Mouse (Mus musculus) skeletal muscle tissue, postnatal 0 days (tissue): ENCODE measurements around the gene Sh3bp1. TPM values are rescaled to one million over a fixed set of nuclear protein-coding genes. Genes with fewer than 3 reads are reported as not detected.

Experiments
- microRNA-seq, 2 experiments: library from miRNA; unstranded; fragments of <30 nt; microRNA quantifications; one replicate each; pipeline ENCODE4; 2016
- polyA plus RNA-seq: library from polyadenylated mRNA; unstranded; fragments of >200 nt; fragmentation: Nextera tagmentation; extraction: Ambion mirVana; gene quantifications from 2 replicates; pipeline ENCODE4 v1.2.1, GENCODE M21; 2015

Sh3bp1 gene
- polyA plus RNA-seq, result 8.8 and 10.3 TPM in 2 replicates

GRCm38 (mm10) chr15:78899740-78900584, at the start of gene Sh3bp1:
Sh3bp1 (plus strand) TSS chr15:78899768.

GRCm38 (mm10) chr15:78855303-78855965, 44.1 kb upstream of the Sh3bp1 start, which contains the start of gene Lgals2:
Lgals2 (minus strand) TSS chr15:78855529.

GRCm38 (mm10) chr15:78876991-78877809, 22.4 kb upstream of the Sh3bp1 start, which contains the start of gene Gga1:
Gga1 (plus strand) TSS chr15:78877190.

GRCm38 (mm10) chr15:78899409-78899739, 194 bp upstream of the Sh3bp1 start, which contains the start of gene Gm49510:
Gm49510 (plus strand) TSS chr15:78899667.

GRCm38 (mm10) chr15:78913632-78914090, 14.1 kb downstream of the Sh3bp1 start, which contains the start of gene Pdxp:
Pdxp (plus strand) TSS chr15:78913919.

GRCm38 (mm10) chr15:78926021-78926919, 26.7 kb downstream of the Sh3bp1 start, which contains the start of gene Lgals1:
Lgals1 (plus strand) TSS chr15:78926725.

GRCm38 (mm10) chr15:78934784-78935320, 35.3 kb downstream of the Sh3bp1 start, which contains the start of gene Nol12:
Nol12 (plus strand) TSS chr15:78934933.

GRCm38 (mm10) chr15:78947657-78948056, 48.1 kb downstream of the Sh3bp1 start, which contains the start of gene Triobp:
Triobp (plus strand) TSS chr15:78947724.

Small RNA genes lying within 50 kb of the gene (microRNA-seq; reads per million reads assigned to microRNA genes)
- 0.21 to 0.51 reads per million in 2 experiments for gene Mir6955

Other genes with a start within 250 kb of the Sh3bp1 start
- 0.03 and 0.17 TPM in 2 replicates for gene Elfn2, start 181.0 kb upstream of the Sh3bp1 start, polyA plus RNA-seq
- gene Mfng, start 126.3 kb upstream of the Sh3bp1 start, polyA plus RNA-seq, result 10.2 and 21.9 TPM in 2 replicates
- gene Card10, start 96.7 kb upstream of the Sh3bp1 start, polyA plus RNA-seq, result 2.7 and 3.5 TPM in 2 replicates
- gene Cdc42ep1, start 57.1 kb upstream of the Sh3bp1 start, polyA plus RNA-seq, result 26.5 and 33.4 TPM in 2 replicates
- gene Lgals2, start 44.2 kb upstream of the Sh3bp1 start, polyA plus RNA-seq, result not detected in 2 replicates
- gene Gga1, start 22.6 kb upstream of the Sh3bp1 start, polyA plus RNA-seq, result 29.6 and 33.1 TPM in 2 replicates
- gene Gm49510, start 101 bp upstream of the Sh3bp1 start, polyA plus RNA-seq, result not detected in 2 replicates
- 13.7 and 14.5 TPM in 2 replicates for gene Pdxp, start 14.2 kb downstream of the Sh3bp1 start, polyA plus RNA-seq
- 2,196 and 2,520 TPM in 2 replicates for gene Lgals1, start 27.0 kb downstream of the Sh3bp1 start, polyA plus RNA-seq
- 30.9 and 35.5 TPM in 2 replicates for gene Nol12, start 35.2 kb downstream of the Sh3bp1 start, polyA plus RNA-seq
- gene Triobp, start 48.0 kb downstream of the Sh3bp1 start, polyA plus RNA-seq, result 37.2 and 41.4 TPM in 2 replicates
- gene H1f0, start 128.7 kb downstream of the Sh3bp1 start, polyA plus RNA-seq, result 280 and 283 TPM in 2 replicates
- 0.21 TPM in 1 of 2 replicates, not detected in the other for gene Galr3, start 142.1 kb downstream of the Sh3bp1 start, polyA plus RNA-seq
- 15.2 and 17.9 TPM in 2 replicates for gene Ankrd54, start 163.1 kb downstream of the Sh3bp1 start, polyA plus RNA-seq
- gene Eif3l, start 175.4 kb downstream of the Sh3bp1 start, polyA plus RNA-seq, result 116 and 132 TPM in 2 replicates
- gene Micall1, start 209.1 kb downstream of the Sh3bp1 start, polyA plus RNA-seq, result 9.3 and 9.6 TPM in 2 replicates
- 219 and 228 TPM in 2 replicates for gene Polr2f, start 241.2 kb downstream of the Sh3bp1 start, polyA plus RNA-seq
- gene 1700088E04Rik, start 241.5 kb downstream of the Sh3bp1 start, polyA plus RNA-seq, result 4.1 and 4.4 TPM in 2 replicates